Mouse (Mus musculus) CH12.LX (cell line): ENCODE data around the gene Polr3gl. TPM values are rescaled to one million over a fixed set of nuclear protein-coding genes. Genes with fewer than 3 reads are reported as not detected.
A peak's percentile ranks its signal among the peaks of the same experiment; 100 is the strongest.

ENCODE experiments used
- DNase-seq: peaks from one replicate; pipeline ENCODE4 v3.0.0-alpha.2; 2013; ENCODE audit errors: extremely low read depth
- H3K27ac ChIP-seq: 2 replicates; pipeline ENCODE4 v1.5.1; 2012; ENCODE audit warnings: low read depth, mild to moderate bottlenecking, control low read depth, moderate library complexity; ENCODE audit not compliant: insufficient read depth
- H3K27me3 ChIP-seq: replicated peaks from 2 replicates; pipeline ENCODE3; 2012; ENCODE audit warnings: inconsistent platforms
- H3K36me3 ChIP-seq, 2 experiments: replicated peaks in 1 of 2; 2 replicates each; pipeline versions ENCODE3 to v1.6.1; 2012; ENCODE audit warnings: inconsistent platforms in 1 of 2, low read length in 1 of 2, mild to moderate bottlenecking in 1 of 2, mixed read lengths in 1 of 2, moderate library complexity in 1 of 2; ENCODE audit not compliant: control insufficient read depth in 1 of 2, insufficient read depth in 1 of 2
- H3K4me1 ChIP-seq, 2 experiments: 2 replicates each; pipeline ENCODE4 v1.6.1; 2012; ENCODE audit warnings: inconsistent platforms in 1 of 2, moderate library complexity in 1 of 2; ENCODE audit not compliant: insufficient read depth in 2 of 2, control insufficient read depth in 1 of 2
- H3K4me2 ChIP-seq: 2 replicates; pipeline ENCODE4 v1.6.1; 2012; ENCODE audit warnings: low read depth, mild to moderate bottlenecking, control low read depth; ENCODE audit not compliant: poor library complexity, insufficient read depth, severe bottlenecking
- H3K4me3 ChIP-seq, 3 experiments: fragments of 150-350 bp in 1 of 3; sonication (generic) in 1 of 3; replicated peaks in 1 of 3; 2 replicates each; pipeline versions ENCODE3 to v1.5.1; 2011 to 2012; ENCODE audit warnings: low read depth in 2 of 3, low read length in 2 of 3, mild to moderate bottlenecking in 2 of 3, moderate library complexity in 2 of 3, control low read depth in 1 of 3, improper control_type of control experiment in 1 of 3, inconsistent platforms in 1 of 3, mixed read lengths in 1 of 3; ENCODE audit not compliant: poor library complexity in 1 of 3
- H3K79me2 ChIP-seq: replicated peaks from 2 replicates; pipeline ENCODE4 v1.6.1; 2012; ENCODE audit warnings: mild to moderate bottlenecking, moderate library complexity; ENCODE audit not compliant: control insufficient read depth, poor library complexity, insufficient read depth, severe bottlenecking; ENCODE audit errors: extremely low read depth
- H3K9ac ChIP-seq: 2 replicates; pipeline ENCODE4 v1.6.1; 2012; ENCODE audit warnings: low read depth, mild to moderate bottlenecking, control low read depth, moderate library complexity; ENCODE audit not compliant: insufficient read depth
- H3K9me3 ChIP-seq: replicated peaks from 2 replicates; pipeline ENCODE3; 2012; ENCODE audit warnings: low read length, inconsistent platforms, mixed read lengths
- CTCF ChIP-seq, 2 experiments: IDR thresholded peaks in 1 of 2; conservative IDR thresholded peaks in 1 of 2; 2 replicates each; pipeline ENCODE4 v1.5.1; 2011 to 2012; ENCODE audit warnings: low read depth in 2 of 2, low read length in 2 of 2, improper control_type of control experiment in 1 of 2, inconsistent platforms in 1 of 2, mild to moderate bottlenecking in 1 of 2, moderate library complexity in 1 of 2
- ELF1 ChIP-seq: IDR thresholded peaks from 2 replicates; pipeline ENCODE4 v1.6.1; 2014; ENCODE audit warnings: low read depth, mild to moderate bottlenecking, inconsistent platforms, low read length, improper control_type of control experiment
- EP300 ChIP-seq: IDR thresholded peaks from 2 replicates; pipeline ENCODE4 v1.6.1; 2011; ENCODE audit warnings: low read length, improper control_type of control experiment
- IRF4 ChIP-seq: IDR thresholded peaks from 2 replicates; pipeline ENCODE4 v1.6.1; 2014; ENCODE audit warnings: low read depth, mild to moderate bottlenecking, inconsistent platforms, low read length, improper control_type of control experiment
- KAT2A ChIP-seq: IDR thresholded peaks from 2 replicates; pipeline ENCODE4 v1.6.1; 2012; ENCODE audit warnings: low read length, improper control_type of control experiment, inconsistent platforms; ENCODE audit not compliant: insufficient replicate concordance
- MAZ ChIP-seq: IDR thresholded peaks from 2 replicates; pipeline ENCODE4 v1.6.1; 2012; ENCODE audit warnings: low read depth, mild to moderate bottlenecking, inconsistent platforms, low read length, improper control_type of control experiment, moderate library complexity
- MYC ChIP-seq: IDR thresholded peaks from 2 replicates; pipeline ENCODE4 v1.6.1; 2011; ENCODE audit warnings: low read depth, mild to moderate bottlenecking, improper control_type of control experiment, low read length
- NRF1 ChIP-seq: IDR thresholded peaks from 2 replicates; pipeline ENCODE4 v1.6.1; 2014; ENCODE audit warnings: low read depth, mild to moderate bottlenecking, inconsistent platforms, low read length, improper control_type of control experiment, moderate library complexity
- RAD21 ChIP-seq: IDR thresholded peaks from 2 replicates; pipeline ENCODE4 v1.6.1; 2011; ENCODE audit warnings: low read depth, mild to moderate bottlenecking, low read length, improper control_type of control experiment, moderate library complexity
- SIN3A ChIP-seq: IDR thresholded peaks from 2 replicates; pipeline ENCODE4 v1.6.1; 2012; ENCODE audit warnings: low read length, improper control_type of control experiment, inconsistent platforms
- SMC3 ChIP-seq: IDR thresholded peaks from 2 replicates; pipeline ENCODE4 v1.6.1; 2011; ENCODE audit warnings: low read depth, low read length, improper control_type of control experiment
- UBTF ChIP-seq: IDR thresholded peaks from 2 replicates; pipeline ENCODE4 v1.6.1; 2012; ENCODE audit warnings: low read depth, mild to moderate bottlenecking, inconsistent platforms, low read length, improper control_type of control experiment, moderate library complexity
- dilution Hi-C: fragments of 300-500 bp; cut with MboI; formaldehyde crosslinking; loops from 2 replicates; pipeline ENCODE4 v1.14.3; 2020; ENCODE audit warnings: low sequenced_read_pairs; ENCODE audit not compliant: extremely low pct_unique_long_range_greater_than_20kb, extremely low pct_ligation_motif_present
- in situ Hi-C: fragments of 300-500 bp; cut with MboI; formaldehyde crosslinking; loops from 3 replicates; pipeline ENCODE4 v1.14.3; 2019; ENCODE audit warnings: low sequenced_read_pairs, low pct_ligation_motif_present, low pct_unique_long_range_greater_than_20kb, mixed read lengths
- polyA plus RNA-seq: library from polyadenylated mRNA; unstranded; fragments of >175 nt; gene quantifications from 2 replicates; pipeline ENCODE4 v1.2.1, GENCODE M21; 2012; ENCODE audit warnings: low read depth; ENCODE audit not compliant: insufficient read length
- total RNA-seq, 2 experiments: library from RNA; depleted of rRNA; stranded (reverse); fragments of 300-350 nt in 1 of 2; fragments of >200 nt in 1 of 2; gene quantifications; 2 replicates each; pipeline ENCODE4 v1.2.3; 2012 to 2014

Gene Polr3gl
- total and polyA plus RNA-seq, 3 experiments: 13.7 to 18.8 (median 15.7) TPM

GRCm38 (mm10) chr3:96593790-96594560, at the start of gene Polr3gl (continued):
- TF ChIP-seq SMC3: no peak

- peaks cover 24 to 67% of the 10 kb centered on the region in 2 experiments for H3K36me3 ChIP-seq
- DNase-seq: peak; percentile 67
- in situ Hi-C loops: no loop called here
Measured at GRCm38 (mm10) chr3:96639219-96639618, 45.2 kb upstream of the Polr3gl start.

GRCm38 (mm10) chr3:96636448-96636847, 42.5 kb upstream of the Polr3gl start:
- Histone ChIP-seq H3K27me3 (no peaks in the 10 kb centered on the region), H3K4me2 (peak overlapping the region; percentile 88), H3K4me3 (peak overlapping the region; percentile 67 to 91 (median 70)), H3K27ac (0 out of 2 replicates have a peak overlapping the region, but pooled peaks have one; percentile 38), H3K9ac (peak overlapping the region; percentile 89), H3K4me1 (peaks cover 6 to 25% of the 10 kb centered on the region in 2 experiments)
- DNase-seq: no peak
- TF ChIP-seq CTCF (conservative IDR thresholded peaks at IDR 0.05 in 1 of 2, IDR thresholded peaks at IDR 0.05 in 1 of 2; ENCODE audit: low read depth in 2 of 2, low read length in 2 of 2): no peak
- TF ChIP-seq IRF4: no peak
- no peak for TF ChIP-seq ELF1
- no peak for TF ChIP-seq UBTF
- no peak for TF ChIP-seq EP300
- TF ChIP-seq NRF1: no peak
- no peak for TF ChIP-seq MYC
- TF ChIP-seq SIN3A: no peak
- TF ChIP-seq KAT2A: no peak
- TF ChIP-seq, all 38 proteins: peak for 0
- Histone ChIP-seq H3K79me2 (peaks cover 7% of the 10 kb centered on the region), H3K36me3 (peaks cover 24 to 66% of the 10 kb centered on the region in 2 experiments), H3K9me3 (no peaks in the 10 kb centered on the region)
- in situ Hi-C loops: no loop called here
- dilution Hi-C loops: no loop called here

More at GRCm38 (mm10) chr3:96639219-96639618, 45.2 kb upstream of the Polr3gl start:
- Histone ChIP-seq H3K4me2 (no peak overlapping the region), H3K4me1 (peaks cover 6 to 21% of the 10 kb centered on the region in 2 experiments), H3K9ac (no peak overlapping the region), H3K9me3 (no peaks in the 10 kb centered on the region), H3K4me3 (no peak overlapping the region), H3K27me3 (no peaks in the 10 kb centered on the region), H3K27ac (no peak overlapping the region), H3K79me2 (peaks cover 6% of the 10 kb centered on the region; the same call in 1 of the 2 replicates)
- TF ChIP-seq CTCF (conservative IDR thresholded peaks at IDR 0.05 in 1 of 2, IDR thresholded peaks at IDR 0.05 in 1 of 2; ENCODE audit: low read depth in 2 of 2, low read length in 2 of 2): peak in 1 of 2 experiments; percentile 83
- peak; percentile 63 for TF ChIP-seq SMC3
- peak; percentile 75 for TF ChIP-seq RAD21
- no peak for TF ChIP-seq MAZ
- TF ChIP-seq KAT2A: no peak
- dilution Hi-C loops: no loop called here
